Mouse (Mus musculus): ENCODE results near the gene D430042O09Rik. TPM values are rescaled to one million over a fixed set of nuclear protein-coding genes. Genes with fewer than 3 reads are reported as not detected.

D430042O09Rik gene
- polyA plus RNA-seq, 1 experiment, result 19.8 TPM

- TF ChIP-seq CTCF (IDR thresholded peaks at IDR 0.05; ENCODE audit: low read depth, low read length) (no peak), POLR2A (IDR thresholded peaks at IDR 0.05; ENCODE audit: borderline replicate concordance, low read depth, low read length) (no peak)
- H3K4me1 ChIP-seq (ENCODE audit: control insufficient read depth, insufficient read depth, low read length), result no peaks in the 10 kb centered on the region
- H3K4me3 ChIP-seq (ENCODE audit: insufficient read depth, low read length), result no peak overlapping the region
- no peak overlapping the region for H3K27ac ChIP-seq (ENCODE audit: insufficient read depth, low read depth, low read length)
These were observed 178.5 kb downstream of the D430042O09Rik start for GRCm38 (mm10) chr7:125886116-125886680.

GRCm38 (mm10) chr7:125887124-125887523 lies 179.4 kb downstream of the D430042O09Rik start:
- no peak overlapping the region for H3K27ac ChIP-seq (ENCODE audit: insufficient read depth, low read depth, low read length)
- TF ChIP-seq CTCF (IDR thresholded peaks at IDR 0.05; ENCODE audit: low read depth, low read length) (no peak), POLR2A (IDR thresholded peaks at IDR 0.05; ENCODE audit: borderline replicate concordance, low read depth, low read length) (no peak)
- H3K4me3 ChIP-seq (ENCODE audit: insufficient read depth, low read length), result no peak overlapping the region
- no peaks in the 10 kb centered on the region for H3K4me1 ChIP-seq (ENCODE audit: control insufficient read depth, insufficient read depth, low read length)

- TF ChIP-seq POLR2A (IDR thresholded peaks at IDR 0.05; ENCODE audit: borderline replicate concordance, low read depth, low read length) (no peak), CTCF (IDR thresholded peaks at IDR 0.05; ENCODE audit: low read depth, low read length) (no peak)
These were observed 180.1 kb downstream of the D430042O09Rik start for GRCm38 (mm10) chr7:125887761-125888160.

GRCm38 (mm10) chr7:125888373-125888772 lies 180.7 kb downstream of the D430042O09Rik start:
- H3K27ac ChIP-seq (ENCODE audit: insufficient read depth, low read depth, low read length), result no peak overlapping the region
- TF ChIP-seq POLR2A (IDR thresholded peaks at IDR 0.05; ENCODE audit: borderline replicate concordance, low read depth, low read length) (no peak), CTCF (IDR thresholded peaks at IDR 0.05; ENCODE audit: low read depth, low read length) (no peak)
- H3K4me1 ChIP-seq (ENCODE audit: control insufficient read depth, insufficient read depth, low read length), result no peaks in the 10 kb centered on the region
- H3K4me3 ChIP-seq (ENCODE audit: insufficient read depth, low read length), result no peak overlapping the region

More at GRCm38 (mm10) chr7:125887761-125888160, 180.1 kb downstream of the D430042O09Rik start:
- H3K4me1 ChIP-seq (ENCODE audit: control insufficient read depth, insufficient read depth, low read length), result no peaks in the 10 kb centered on the region
- no peak overlapping the region for H3K27ac ChIP-seq (ENCODE audit: insufficient read depth, low read depth, low read length)
- H3K4me3 ChIP-seq (ENCODE audit: insufficient read depth, low read length), result no peak overlapping the region

GRCm38 (mm10) chr7:125893621-125894020 lies 185.9 kb downstream of the D430042O09Rik start:
- Histone ChIP-seq H3K4me3 (ENCODE audit: insufficient read depth, low read length) (no peak overlapping the region), H3K27ac (ENCODE audit: insufficient read depth, low read depth, low read length) (no peak overlapping the region), H3K4me1 (ENCODE audit: control insufficient read depth, insufficient read depth, low read length) (no peaks in the 10 kb centered on the region)
- no peak for TF ChIP-seq CTCF (IDR thresholded peaks at IDR 0.05; ENCODE audit: low read depth, low read length)
- no peak for TF ChIP-seq POLR2A (IDR thresholded peaks at IDR 0.05; ENCODE audit: borderline replicate concordance, low read depth, low read length)

GRCm38 (mm10) chr7:125897059-125897458 lies 189.4 kb downstream of the D430042O09Rik start:
- H3K27ac ChIP-seq (ENCODE audit: insufficient read depth, low read depth, low read length), result no peak overlapping the region
- no peak overlapping the region for H3K4me3 ChIP-seq (ENCODE audit: insufficient read depth, low read length)
- TF ChIP-seq POLR2A (IDR thresholded peaks at IDR 0.05; ENCODE audit: borderline replicate concordance, low read depth, low read length) (no peak), CTCF (IDR thresholded peaks at IDR 0.05; ENCODE audit: low read depth, low read length) (no peak)
- peaks cover 4% of the 10 kb centered on the region for H3K4me1 ChIP-seq (ENCODE audit: control insufficient read depth, insufficient read depth, low read length)

- H3K4me1 ChIP-seq (ENCODE audit: control insufficient read depth, insufficient read depth, low read length), result peaks cover 4% of the 10 kb centered on the region
- no peak overlapping the region for H3K27ac ChIP-seq (ENCODE audit: insufficient read depth, low read depth, low read length)
- H3K4me3 ChIP-seq (ENCODE audit: insufficient read depth, low read length), result no peak overlapping the region
- TF ChIP-seq POLR2A (IDR thresholded peaks at IDR 0.05; ENCODE audit: borderline replicate concordance, low read depth, low read length) (no peak), CTCF (IDR thresholded peaks at IDR 0.05; ENCODE audit: low read depth, low read length) (no peak)
These were observed 191.3 kb downstream of the D430042O09Rik start for GRCm38 (mm10) chr7:125899036-125899435.

- TF ChIP-seq CTCF (IDR thresholded peaks at IDR 0.05; ENCODE audit: low read depth, low read length) (no peak), POLR2A (IDR thresholded peaks at IDR 0.05; ENCODE audit: borderline replicate concordance, low read depth, low read length) (no peak)
- Histone ChIP-seq H3K27ac (ENCODE audit: insufficient read depth, low read depth, low read length) (no peak overlapping the region), H3K4me1 (ENCODE audit: control insufficient read depth, insufficient read depth, low read length) (peaks cover 4% of the 10 kb centered on the region), H3K4me3 (ENCODE audit: insufficient read depth, low read length) (no peak overlapping the region)
These were observed 192.2 kb downstream of the D430042O09Rik start for GRCm38 (mm10) chr7:125899916-125900315.

- H3K27ac ChIP-seq (ENCODE audit: insufficient read depth, low read depth, low read length), result no peak overlapping the region
- H3K4me1 ChIP-seq (ENCODE audit: control insufficient read depth, insufficient read depth, low read length), result peaks cover 4% of the 10 kb centered on the region
- H3K4me3 ChIP-seq (ENCODE audit: insufficient read depth, low read length), result no peak overlapping the region
- TF ChIP-seq CTCF (IDR thresholded peaks at IDR 0.05; ENCODE audit: low read depth, low read length) (no peak), POLR2A (IDR thresholded peaks at IDR 0.05; ENCODE audit: borderline replicate concordance, low read depth, low read length) (no peak)
These were observed 192.9 kb downstream of the D430042O09Rik start for GRCm38 (mm10) chr7:125900386-125901161.

- H3K4me3 ChIP-seq (ENCODE audit: insufficient read depth, low read length), result no peak overlapping the region
- no peak overlapping the region for H3K27ac ChIP-seq (ENCODE audit: insufficient read depth, low read depth, low read length)
- H3K4me1 ChIP-seq (ENCODE audit: control insufficient read depth, insufficient read depth, low read length), result no peaks in the 10 kb centered on the region
- TF ChIP-seq POLR2A (IDR thresholded peaks at IDR 0.05; ENCODE audit: borderline replicate concordance, low read depth, low read length), result no peak
- no peak for TF ChIP-seq CTCF (IDR thresholded peaks at IDR 0.05; ENCODE audit: low read depth, low read length)
These were observed 213.1 kb downstream of the D430042O09Rik start for GRCm38 (mm10) chr7:125920801-125921200.
